Mouse (Mus musculus) layer of hippocampus, adult 11-12 months (tissue): Measurements from ENCODE around the gene M6pr.
"Not testable (repeated sequence)": the region's sequence is repeated elsewhere in the genome, so short reads cannot be mapped to it uniquely, and the experiment has no call there.

Experiments
- DNase-seq: peaks from one replicate; pipeline ENCODE4 v3.0.0; 2022; ENCODE audit warnings: low spot score

The M6pr gene

DNA sequence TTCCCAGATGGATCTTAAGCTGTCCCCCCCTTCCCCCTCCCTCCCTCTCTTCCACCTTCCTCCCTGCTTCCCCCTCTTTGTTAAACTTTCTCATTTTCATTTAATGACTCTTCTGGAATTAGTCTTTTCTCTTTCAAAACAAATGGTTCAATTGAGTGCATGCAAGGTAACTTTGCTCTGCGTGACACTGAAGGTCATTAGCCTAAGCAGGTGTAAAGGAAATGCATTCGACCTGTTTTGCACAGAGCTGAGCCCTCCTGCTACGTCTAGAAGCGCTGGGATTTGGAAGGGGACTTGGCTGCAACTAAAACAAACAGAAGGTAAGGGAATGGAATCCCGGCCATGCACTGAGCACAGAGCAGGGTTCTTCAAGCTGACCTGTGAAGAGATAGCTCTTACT is 33.6 kb downstream of the M6pr start:
- DNase-seq, result no peak

DNA sequence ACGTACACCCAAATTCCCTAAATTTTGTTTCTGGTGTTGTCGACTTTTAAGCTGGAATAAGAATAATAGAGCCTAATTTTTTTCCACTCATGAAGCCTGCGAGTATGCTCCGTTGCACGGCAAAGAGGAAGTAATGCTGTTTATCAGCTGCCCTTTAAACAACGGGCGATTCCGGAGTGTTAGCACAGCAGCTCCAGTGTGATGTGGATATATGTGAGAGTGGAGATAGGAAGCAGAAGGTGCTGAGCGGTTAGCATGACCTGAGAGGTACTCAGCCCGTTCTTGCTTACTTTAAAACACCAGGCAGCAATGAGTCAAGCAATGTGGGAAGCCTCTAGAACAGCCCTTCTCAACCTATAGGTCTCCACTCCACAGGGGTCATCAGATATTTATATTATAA is 35.2 kb downstream of the M6pr start:
- no peak for DNase-seq

DNA sequence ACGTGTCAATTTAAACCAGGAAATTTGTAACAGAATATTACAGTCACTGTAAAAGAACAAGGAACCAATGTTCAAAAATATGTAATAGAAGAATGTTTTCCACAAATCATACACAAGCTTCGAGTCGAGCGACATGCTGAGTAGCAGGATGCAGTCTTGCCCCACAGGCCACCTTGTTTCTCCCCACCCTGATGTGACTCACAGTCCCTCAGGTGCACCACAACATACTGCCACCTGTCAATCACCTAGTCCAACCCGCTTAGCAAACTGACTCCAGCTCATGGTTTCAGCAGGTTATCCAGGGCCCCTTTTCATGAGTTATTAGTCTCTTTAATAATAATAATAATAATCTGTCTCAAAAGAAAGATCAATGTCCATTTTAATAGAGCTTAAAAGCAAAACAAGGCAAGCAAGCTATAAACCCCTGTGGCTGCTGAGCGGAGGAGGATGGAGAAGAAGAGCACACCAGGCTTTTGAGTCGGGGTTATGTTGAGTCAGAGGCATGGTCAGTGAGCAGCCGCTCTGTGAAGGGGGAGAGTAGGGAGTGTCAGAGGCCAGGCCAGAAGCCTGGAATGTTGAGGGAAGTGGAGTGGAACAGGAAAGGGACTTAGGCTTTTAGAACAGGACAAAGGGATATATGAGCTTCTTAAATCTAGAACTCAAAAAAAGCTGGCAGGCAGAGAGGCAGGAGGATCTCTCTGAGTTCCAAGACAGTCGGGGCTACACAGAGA is 36.0 kb downstream of the M6pr start:
- DNase-seq, result no peak

DNA sequence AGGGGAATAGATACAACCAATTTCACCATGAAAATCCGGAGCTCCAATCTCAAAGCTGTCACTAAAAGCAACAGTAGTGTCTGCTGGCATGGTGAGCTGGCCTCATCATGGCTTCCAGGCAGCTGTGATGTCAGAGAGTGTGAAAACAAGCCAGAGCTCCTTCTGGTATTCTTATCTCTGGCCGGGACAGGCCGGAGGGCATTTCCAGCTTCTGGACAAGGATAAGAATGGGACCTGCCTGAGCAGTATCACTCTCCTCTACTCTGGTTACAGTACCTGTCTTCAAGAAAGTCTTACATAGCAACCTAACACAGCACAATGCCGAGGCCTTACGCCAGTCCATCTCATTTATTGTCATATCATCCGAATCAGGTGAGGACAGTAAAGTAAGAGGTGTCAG is 37.2 kb downstream of the M6pr start:
- no peak for DNase-seq

DNA sequence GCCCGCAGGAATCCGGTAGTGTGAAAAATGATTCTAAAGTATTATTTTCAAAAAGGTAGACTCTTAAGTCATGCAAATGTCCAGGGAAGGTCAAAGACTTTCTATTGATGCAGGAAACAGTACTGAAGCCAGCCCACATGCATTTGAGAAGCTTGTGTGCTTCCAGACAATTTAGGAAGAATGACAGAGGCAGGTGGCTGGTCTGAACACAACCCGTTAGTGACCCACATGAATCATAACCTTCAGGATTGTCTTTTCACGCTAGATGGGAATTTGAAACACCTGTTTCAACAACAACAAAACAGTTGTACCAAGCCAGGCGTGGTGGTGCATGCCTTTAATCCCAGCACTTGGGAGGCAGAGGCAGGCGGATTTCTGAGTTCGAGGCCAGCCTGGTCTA is 37.9 kb downstream of the M6pr start:
- no peak for DNase-seq

DNA sequence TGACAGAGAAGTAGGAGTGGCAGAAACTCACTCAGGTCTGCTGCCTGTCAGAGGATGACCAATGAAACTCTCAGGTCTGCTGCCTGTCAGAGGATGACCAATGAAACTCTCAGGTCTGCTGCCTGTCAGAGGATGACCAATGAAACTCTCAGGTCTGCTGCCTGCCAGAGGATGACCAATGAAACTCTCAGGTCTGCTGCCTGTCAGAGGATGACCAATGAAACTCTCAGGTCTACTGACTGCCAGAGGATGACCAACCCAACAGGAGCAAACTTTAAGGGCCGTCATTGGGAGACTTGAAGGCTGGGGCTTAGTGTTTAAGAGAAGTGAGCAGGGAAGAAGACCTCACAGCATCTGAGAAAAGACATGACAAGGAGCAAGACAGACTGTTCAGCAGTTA is 38.8 kb downstream of the M6pr start:
- DNase-seq, result not testable (repeated sequence)

DNA sequence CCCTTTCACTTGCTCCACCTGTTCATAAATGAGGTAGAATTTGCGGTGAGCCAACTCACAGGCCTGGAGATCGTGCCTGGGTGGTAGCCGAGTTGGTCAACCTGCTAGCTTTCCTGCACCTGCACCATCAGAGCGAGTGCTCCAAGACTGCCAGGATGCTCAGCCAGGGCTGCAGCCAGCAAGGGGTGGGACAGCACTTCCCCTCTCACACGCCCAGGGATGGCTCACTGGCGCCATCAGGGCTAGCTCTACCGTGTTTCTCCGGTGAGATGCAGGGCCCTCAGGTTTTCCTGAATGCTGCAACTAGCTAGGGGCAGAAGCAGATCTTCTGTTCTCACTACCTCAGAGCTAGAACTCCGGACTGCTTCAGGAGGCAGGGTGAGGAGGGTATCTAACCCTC is 47.4 kb downstream of the M6pr start:
- no peak for DNase-seq

DNA sequence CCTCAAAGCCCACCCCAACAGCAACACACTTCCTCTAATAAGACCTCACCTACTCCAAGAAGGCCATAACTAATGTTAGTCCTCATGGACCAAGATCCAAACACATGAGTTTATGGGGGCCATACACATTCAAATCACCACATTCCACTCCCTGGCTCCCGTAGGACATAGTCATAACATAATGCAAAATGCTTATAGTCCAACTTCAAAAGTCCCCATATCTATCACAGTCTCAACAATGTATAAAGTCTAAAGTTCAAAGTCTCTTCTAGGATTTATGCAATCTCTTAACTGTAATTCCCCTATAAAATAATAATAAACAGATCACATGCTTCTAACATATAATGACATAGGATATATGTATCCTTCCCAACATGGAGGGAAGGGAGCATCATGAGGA is 48.6 kb downstream of the M6pr start:
- no peak for DNase-seq

DNA sequence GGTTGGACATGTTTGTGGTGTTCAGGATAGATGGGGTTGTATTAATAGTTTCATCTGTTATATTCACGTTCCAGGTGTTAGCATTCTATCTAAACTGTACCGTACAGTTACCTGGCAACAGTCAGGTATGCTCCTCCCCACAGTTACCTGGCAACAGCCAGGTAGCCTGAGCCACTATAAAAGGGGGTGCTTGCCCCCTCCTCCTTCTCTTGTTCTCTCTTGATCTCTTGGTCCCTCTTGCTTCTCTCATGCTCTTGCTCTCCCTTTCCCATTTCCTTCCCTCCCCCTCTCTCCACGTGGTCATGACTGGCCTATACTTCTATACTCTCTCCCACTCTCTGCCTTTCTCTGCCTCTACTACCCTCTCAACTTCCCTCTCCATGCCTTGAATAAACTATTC is 57.2 kb downstream of the M6pr start:
- DNase-seq, result no peak

DNA sequence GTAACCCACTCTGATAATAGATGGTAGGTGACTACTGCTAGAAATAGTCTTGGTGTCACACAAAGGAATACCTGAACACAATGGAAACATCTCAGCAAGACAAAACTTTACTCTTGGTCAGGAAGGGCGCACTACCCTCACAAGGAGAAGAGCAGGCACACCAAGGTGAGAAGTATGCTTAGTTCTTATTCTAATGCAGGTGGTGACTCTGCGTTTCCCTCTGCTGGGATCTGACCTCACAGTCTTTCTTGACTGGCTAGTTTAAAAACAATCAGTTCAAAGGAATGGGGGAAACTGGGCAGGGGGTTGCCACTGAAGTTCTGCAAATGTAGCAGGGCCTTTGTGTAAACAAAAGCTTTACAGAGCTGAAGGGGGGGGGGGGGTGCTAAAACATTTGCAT is 57.8 kb downstream of the M6pr start:
- no peak for DNase-seq

DNA sequence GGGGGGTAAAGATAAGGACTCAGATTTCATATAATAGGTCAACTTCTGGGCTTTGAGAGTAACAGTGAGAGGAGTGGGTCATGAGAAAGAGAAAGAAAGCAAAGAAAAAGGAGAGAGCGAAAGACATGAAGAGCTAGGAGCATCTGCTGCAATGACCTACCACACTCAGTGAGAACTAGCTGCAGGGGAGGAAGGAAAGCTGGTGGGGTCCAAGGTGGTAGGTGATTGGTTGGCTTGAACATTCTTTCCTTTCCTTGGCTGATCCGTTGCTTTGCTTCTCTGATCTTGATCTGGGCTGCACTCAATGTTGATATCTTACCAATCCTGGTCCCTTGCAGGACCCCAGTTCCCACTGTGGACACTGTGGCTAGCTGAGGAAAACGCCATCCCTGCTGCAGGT is 58.5 kb downstream of the M6pr start:
- DNase-seq, result no peak
